Mouse (Mus musculus) urinary bladder, adult 2 months (tissue): Measurements from ENCODE around the gene Tas2r134. TPM values are rescaled to one million over a fixed set of nuclear protein-coding genes. Genes with fewer than 3 reads are reported as not detected.

ENCODE experiments used
- DNase-seq: peaks from one replicate; pipeline ENCODE4 v3.0.0; 2022; ENCODE audit warnings: low spot score
- polyA plus RNA-seq: library from polyadenylated mRNA; depleted of rRNA; stranded (reverse); fragments of >200 nt; gene quantifications from 2 replicates; pipeline ENCODE4 v1.2.3, GENCODE M21; 2012

Gene Tas2r134
- polyA plus RNA-seq, 1 experiment: not detected

DNA sequence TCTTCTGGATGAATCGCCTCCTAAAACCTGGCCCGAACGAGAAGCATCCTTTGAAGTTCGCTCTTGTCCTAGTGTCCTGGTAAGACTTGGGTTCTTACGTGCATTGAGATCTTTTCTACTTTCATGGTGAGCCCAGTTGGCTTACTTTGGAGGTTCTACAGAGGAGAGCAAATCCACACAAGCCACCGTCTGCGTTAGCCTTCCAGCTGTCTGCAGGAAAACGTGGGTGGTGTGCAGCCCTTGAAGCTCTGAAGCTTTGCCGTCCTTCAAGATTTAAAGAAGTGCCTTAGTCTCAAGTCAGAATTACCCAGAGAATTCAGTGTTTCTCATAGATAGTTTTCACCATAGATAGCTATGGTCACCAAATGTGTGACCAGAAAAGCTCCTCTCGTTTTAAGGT, 24.8 kb downstream of the Tas2r134 start:
- no peak for DNase-seq

DNA sequence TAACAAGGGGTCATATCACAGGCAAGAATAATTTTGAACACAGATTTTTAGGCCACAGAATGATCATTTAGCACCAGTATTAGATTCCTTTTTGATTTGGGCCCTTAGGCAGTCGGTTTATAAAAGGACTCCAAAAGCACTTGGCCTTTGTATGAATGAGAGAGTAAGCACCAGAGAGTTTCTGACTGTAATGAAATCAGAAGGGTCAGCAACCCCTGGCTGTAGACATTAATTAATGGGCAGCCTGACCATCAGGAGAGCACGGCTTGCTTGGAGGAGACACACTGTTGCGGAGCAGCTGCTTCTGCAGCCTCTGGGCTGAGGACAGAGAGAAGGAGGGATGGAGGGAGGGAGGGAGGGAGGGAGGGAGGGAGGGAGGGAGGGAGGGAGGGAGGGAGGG, 30.4 kb downstream of the Tas2r134 start:
- no peak for DNase-seq

- no peak for DNase-seq
These were observed 31.0 kb downstream of the Tas2r134 start for GRCm38 (mm10) chr2:51658288-51658687.

DNA sequence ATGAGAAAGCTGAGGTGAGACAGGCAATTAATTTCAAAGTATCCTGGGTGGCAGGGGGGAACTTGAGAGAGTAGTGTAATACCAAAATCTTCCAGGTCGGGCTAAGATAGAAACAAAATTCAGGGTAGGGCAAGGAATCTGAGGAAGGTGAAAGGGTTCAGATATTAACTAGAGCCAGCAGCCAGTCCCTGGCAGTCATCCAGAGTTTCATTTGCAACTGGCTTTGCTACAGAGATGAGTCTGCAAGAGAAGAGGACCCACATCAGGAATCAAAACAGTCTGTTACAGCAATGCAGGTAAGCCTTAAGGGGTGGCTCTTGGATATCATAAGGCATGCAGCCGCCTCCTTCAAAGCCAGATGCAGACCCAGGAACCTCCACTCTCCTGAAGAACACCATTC, 47.0 kb downstream of the Tas2r134 start:
- no peak for DNase-seq
